ENCODE assay signal across 27 mouse cellular contexts in genomic region chr9:94053229-94053628, GRCm38 (mm10).
DNase-seq lines count a peak whose midpoint lies in the region; ATAC-seq and TF ChIP-seq lines count a peak whose summit lies in the region.
"Had no signal": no experiment of that assay in that cellular context is flagged by ENCODE, and none has a peak within 500 bp of the region (broad histone marks: within the 10 kb centered on the region; RNA-seq: fewer than 3 reads in every experiment).

No protein-coding gene starts in this region.

- ATAC-seq in intestine, postnatal 0 days: no peak
- no peak for ATAC-seq in intestine, embryonic 15.5 days
- ATAC-seq in midbrain, embryonic 11.5 days (ENCODE audit: low FRiP score): peak; percentile 54; the same call in 1 of the 2 replicates
- ATAC-seq: forebrain, embryonic 15.5 days; hindbrain, embryonic 16.5 days had no signal

- H3K27me3 ChIP-seq in intestine, postnatal 0 days (replicated peaks; ENCODE audit: control insufficient read depth, insufficient read depth, low read length): no peaks in the 10 kb centered on the region
- no peaks in the 10 kb centered on the region for H3K27me3 ChIP-seq in intestine, embryonic 15.5 days (replicated peaks)
- no peaks in the 10 kb centered on the region for H3K27me3 ChIP-seq in midbrain, embryonic 11.5 days (ENCODE audit: control insufficient read depth, insufficient read depth, low read length)
- no peaks in the 10 kb centered on the region for H3K27me3 ChIP-seq in midbrain, embryonic 10.5 days (ENCODE audit: low read depth, poor library complexity, severe bottlenecking)
- H3K27me3 ChIP-seq: CH12.LX; embryonic facial prominence, embryonic 15.5 days; forebrain, embryonic 15.5 days; liver, embryonic 13.5 days; lung, embryonic 15.5 days; megakaryocyte, embryonic 14.5 days; stomach, embryonic 15.5 days had no signal

- no peak overlapping the region for H3K4me3 ChIP-seq in intestine, postnatal 0 days (ENCODE audit: low read depth, low read length)
- H3K4me3 ChIP-seq in intestine, embryonic 15.5 days (replicated peaks): no peak overlapping the region
- H3K4me3 ChIP-seq in midbrain, embryonic 11.5 days (ENCODE audit: low read depth, low read length): no peak overlapping the region
- H3K4me3 ChIP-seq in midbrain, embryonic 10.5 days: no peak overlapping the region
- H3K4me3 ChIP-seq: embryonic facial prominence, embryonic 10.5 days; embryonic facial prominence, embryonic 15.5 days; forebrain, embryonic 15.5 days; hindbrain, embryonic 10.5 days; layer of hippocampus, adult 2 months; liver, embryonic 13.5 days; lung, embryonic 15.5 days; megakaryocyte, embryonic 14.5 days; stomach, embryonic 15.5 days had no signal

- 88% methylated on average over 4 of the region's 4 CpGs for WGBS in intestine, postnatal 0 days
- WGBS in intestine, embryonic 15.5 days: 84% methylated on average over 4 of the region's 4 CpGs
- 71% methylated on average over 4 of the region's 4 CpGs for WGBS in midbrain, embryonic 11.5 days
- WGBS in midbrain, embryonic 10.5 days: 81% methylated on average over 4 of the region's 4 CpGs

- no peaks in the 10 kb centered on the region for H3K36me3 ChIP-seq in intestine, postnatal 0 days (ENCODE audit: control insufficient read depth, insufficient read depth)
- no peaks in the 10 kb centered on the region for H3K36me3 ChIP-seq in intestine, embryonic 15.5 days
- no peaks in the 10 kb centered on the region for H3K36me3 ChIP-seq in midbrain, embryonic 11.5 days (ENCODE audit: control insufficient read depth, insufficient read depth, low read length)
- no peaks in the 10 kb centered on the region for H3K36me3 ChIP-seq in midbrain, embryonic 10.5 days
- H3K36me3 ChIP-seq: embryonic facial prominence, embryonic 10.5 days; embryonic facial prominence, embryonic 15.5 days; forebrain, embryonic 15.5 days; hindbrain, embryonic 10.5 days; liver, embryonic 13.5 days; lung, embryonic 15.5 days; stomach, embryonic 15.5 days had no signal

- DNase-seq in adrenal gland, adult 2 months: peak; percentile 2
- DNase-seq in adrenal gland, postnatal 25 days: no peak
- DNase-seq in midbrain, embryonic 11.5 days (ENCODE audit: low spot score, missing footprints): no peak
- no peak for DNase-seq in midbrain, embryonic 10.5 days (ENCODE audit: low spot score)
- DNase-seq in retina, embryonic 14.5 days (ENCODE audit: low spot score): peak; percentile 6
- DNase-seq in lung, postnatal 14 days: no peak
- DNase-seq: adrenal gland, postnatal 14 days; cerebellum, adult 2 months; cerebellum, postnatal 25 days; gastrocnemius, postnatal 14 days; heart, postnatal 14 days; left cerebral cortex, postnatal 4 days; liver, embryonic 13.5 days; lung, postnatal 4 days; right cerebral cortex, postnatal 25 days had no signal

- H3K4me1 ChIP-seq in intestine, postnatal 0 days (replicated peaks; ENCODE audit: control insufficient read depth, insufficient read depth, low read length): no peaks in the 10 kb centered on the region
- no peaks in the 10 kb centered on the region for H3K4me1 ChIP-seq in intestine, embryonic 15.5 days (replicated peaks)
- no peaks in the 10 kb centered on the region for H3K4me1 ChIP-seq in midbrain, embryonic 11.5 days (ENCODE audit: control insufficient read depth, insufficient read depth, low read length)
- no peaks in the 10 kb centered on the region for H3K4me1 ChIP-seq in midbrain, embryonic 10.5 days
- H3K4me1 ChIP-seq: embryonic facial prominence, embryonic 10.5 days; embryonic facial prominence, embryonic 15.5 days; forebrain, embryonic 15.5 days; hindbrain, embryonic 10.5 days; liver, embryonic 13.5 days; lung, embryonic 15.5 days; megakaryocyte, embryonic 14.5 days; stomach, embryonic 15.5 days had no signal

- no peak overlapping the region for H3K4me2 ChIP-seq in intestine, postnatal 0 days (replicated peaks; ENCODE audit: low read depth)
- H3K4me2 ChIP-seq in intestine, embryonic 15.5 days (replicated peaks): no peak overlapping the region
- H3K4me2 ChIP-seq in midbrain, embryonic 11.5 days: no peak overlapping the region
- H3K4me2 ChIP-seq: embryonic facial prominence, embryonic 15.5 days; forebrain, embryonic 15.5 days; liver, embryonic 13.5 days; lung, embryonic 15.5 days; stomach, embryonic 15.5 days had no signal

- H3K27ac ChIP-seq in intestine, postnatal 0 days (ENCODE audit: low read depth, low read length): no peak overlapping the region
- H3K27ac ChIP-seq in intestine, embryonic 15.5 days: no peak overlapping the region
- no peak overlapping the region for H3K27ac ChIP-seq in midbrain, embryonic 11.5 days (ENCODE audit: low read depth, low read length)
- H3K27ac ChIP-seq in midbrain, embryonic 10.5 days (replicated peaks): no peak overlapping the region
- H3K27ac ChIP-seq: embryonic facial prominence, embryonic 10.5 days; embryonic facial prominence, embryonic 15.5 days; forebrain, embryonic 15.5 days; hindbrain, embryonic 10.5 days; layer of hippocampus, adult 2 months; liver, embryonic 13.5 days; lung, embryonic 15.5 days; stomach, embryonic 15.5 days had no signal

- H3K9ac ChIP-seq in intestine, postnatal 0 days (ENCODE audit: low read depth, low read length): no peak overlapping the region
- H3K9ac ChIP-seq in intestine, embryonic 15.5 days: no peak overlapping the region
- no peak overlapping the region for H3K9ac ChIP-seq in midbrain, embryonic 11.5 days (ENCODE audit: low read length)
- H3K9ac ChIP-seq: embryonic facial prominence, embryonic 15.5 days; forebrain, embryonic 15.5 days; liver, embryonic 13.5 days; lung, embryonic 15.5 days; stomach, embryonic 15.5 days had no signal

- peak; percentile 40 for TF ChIP-seq CTCF in intestine, postnatal 0 days (IDR thresholded peaks at IDR 0.05; ENCODE audit: low read depth)

- no peaks in the 10 kb centered on the region for H3K9me3 ChIP-seq in intestine, postnatal 0 days (ENCODE audit: control insufficient read depth)
- no peaks in the 10 kb centered on the region for H3K9me3 ChIP-seq in intestine, embryonic 15.5 days
- H3K9me3 ChIP-seq in midbrain, embryonic 11.5 days (ENCODE audit: control insufficient read depth, low read length): no peaks in the 10 kb centered on the region
- H3K9me3 ChIP-seq in midbrain, embryonic 10.5 days (replicated peaks): no peaks in the 10 kb centered on the region
- H3K9me3 ChIP-seq: embryonic facial prominence, embryonic 10.5 days; embryonic facial prominence, embryonic 15.5 days; forebrain, embryonic 15.5 days; hindbrain, embryonic 10.5 days; liver, embryonic 13.5 days; lung, embryonic 15.5 days; megakaryocyte, embryonic 14.5 days; stomach, embryonic 15.5 days had no signal

Comparison
In these comparisons a context has a peak if more than half of its experiments do, and no peak if none do; other contexts are left out.
1. DNase-seq: peak in adrenal gland, adult 2 months (single experiment) and retina, embryonic 14.5 days (single experiment); none in adrenal gland, postnatal 25 days (single experiment), midbrain, embryonic 11.5 days (single experiment), midbrain, embryonic 10.5 days (single experiment) and lung, postnatal 14 days (single experiment).